Mouse (Mus musculus) heart, adult 2 months (tissue): ENCODE data around the gene Agfg2.

Source experiments
- CTCF ChIP-seq: fragments of 200-600 bp; IDR thresholded peaks from 2 replicates; pipeline ENCODE4 v1.8.1; 2022; ENCODE audit warnings: antibody characterized with exemption, mild to moderate bottlenecking, moderate library complexity
- EP300 ChIP-seq: fragments of 200-500 bp; IDR thresholded peaks from 2 replicates; pipeline ENCODE4 v1.6.1; 2011; ENCODE audit warnings: low read depth, low read length, control low read depth; ENCODE audit not compliant: insufficient read depth
- POLR2A ChIP-seq: fragments of 200-500 bp; IDR thresholded peaks from 2 replicates; pipeline ENCODE4 v1.6.1; 2011; ENCODE audit warnings: mild to moderate bottlenecking, low read depth, low read length, control low read depth; ENCODE audit not compliant: insufficient read depth

DNA sequence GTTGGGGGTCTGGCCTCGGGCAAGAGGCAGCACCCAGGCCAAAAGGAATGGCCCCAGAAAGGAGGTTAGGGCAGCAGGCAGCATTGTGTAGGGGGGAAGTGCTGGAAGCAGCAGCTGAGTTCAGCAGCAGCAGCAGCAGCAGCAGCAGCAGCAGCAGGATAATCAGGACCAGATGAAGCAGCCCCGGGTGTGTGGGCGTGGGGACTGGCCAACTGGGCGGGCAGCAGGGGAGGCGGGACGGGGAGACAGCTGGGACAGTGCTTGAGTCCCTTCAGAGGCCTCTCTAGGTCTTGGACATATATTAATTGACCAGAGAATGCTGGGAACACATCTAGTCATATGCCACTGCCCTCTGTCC, 73.3 kb downstream of the Agfg2 start:
- TF ChIP-seq CTCF (no peak), POLR2A (peak; percentile 51; the same call in 1 of the 2 replicates), EP300 (no peak)
